Mouse (Mus musculus) midbrain, embryonic 11.5 days (tissue): ENCODE results near the gene 2310034G01Rik. TPM values are rescaled to one million over a fixed set of nuclear protein-coding genes. Genes with fewer than 3 reads are reported as not detected.
A peak's percentile ranks its signal among the peaks of the same experiment; 100 is the strongest.

Experiments used
- ATAC-seq: fragments of 200-750 bp; cut with Nextera tagmentation; 2 replicates; pipeline ENCODE4 v1.8.0; 2017; ENCODE audit warnings: moderate TSS enrichment, moderate library complexity; ENCODE audit not compliant: low FRiP score
- DNase-seq: peaks from one replicate; pipeline ENCODE4 v3.0.0; 2015; ENCODE audit warnings: low spot score; ENCODE audit errors: missing footprints
- H3K27ac ChIP-seq: fragments of 300-500 bp; sonication (generic); 2 replicates; pipeline ENCODE4 v1.5.1; 2014; ENCODE audit warnings: low read depth, low read length
- H3K27me3 ChIP-seq: fragments of 300-500 bp; sonication (generic); 2 replicates; pipeline ENCODE4 v1.6.1; 2014; ENCODE audit warnings: mild to moderate bottlenecking, low read length, moderate library complexity, mixed read lengths; ENCODE audit not compliant: control insufficient read depth, insufficient read depth
- H3K36me3 ChIP-seq: fragments of 300-500 bp; sonication (generic); 2 replicates; pipeline ENCODE4 v1.6.1; 2014; ENCODE audit warnings: mild to moderate bottlenecking, low read length, moderate library complexity, mixed read lengths; ENCODE audit not compliant: control insufficient read depth, insufficient read depth
- H3K4me1 ChIP-seq: fragments of 300-500 bp; sonication (generic); 2 replicates; pipeline ENCODE4 v1.6.1; 2014; ENCODE audit warnings: low read length; ENCODE audit not compliant: control insufficient read depth, insufficient read depth
- H3K4me2 ChIP-seq: fragments of 300-500 bp; sonication (generic); 2 replicates; pipeline ENCODE4 v1.6.1; 2014; ENCODE audit warnings: mild to moderate bottlenecking, moderate library complexity
- H3K4me3 ChIP-seq: fragments of 300-500 bp; sonication (generic); 2 replicates; pipeline ENCODE4 v1.5.1; 2014; ENCODE audit warnings: low read depth, low read length
- H3K9ac ChIP-seq: fragments of 300-500 bp; sonication (generic); 2 replicates; pipeline ENCODE4 v1.6.1; 2014; ENCODE audit warnings: low read length
- H3K9me3 ChIP-seq: fragments of 300-500 bp; sonication (generic); 2 replicates; pipeline ENCODE4 v1.6.1; 2016; ENCODE audit warnings: low read length; ENCODE audit not compliant: control insufficient read depth
- WGBS: fragments of 180-500 bp; shearing (Covaris S2); extraction: QIAGEN DNeasy Blood & Tissue Kit; methylation state at CpG from one replicate; pipeline ENCODE4 v1.1.7; 2014; 5-methylcytosine and 5-hydroxymethylcytosine counted together
- polyA plus RNA-seq: library from polyadenylated mRNA; unstranded; fragments of >200 nt; fragmentation: Nextera tagmentation; extraction: Ambion mirVana; gene quantifications from 2 replicates; pipeline ENCODE4 v1.2.1, GENCODE M21; 2014

The 2310034G01Rik gene
- polyA plus RNA-seq, 1 experiment from 2014 or later: 1.6 TPM

GRCm38 (mm10) chr19:46331936-46332335 lies 18.2 kb downstream of the 2310034G01Rik start:
- Histone ChIP-seq H3K9ac (no peak overlapping the region), H3K27ac (no peak overlapping the region), H3K4me1 (peaks cover 23% of the 10 kb centered on the region), H3K4me3 (no peak overlapping the region), H3K27me3 (no peaks in the 10 kb centered on the region), H3K36me3 (no peaks in the 10 kb centered on the region), H3K9me3 (no peaks in the 10 kb centered on the region), H3K4me2 (no peak overlapping the region)
- ATAC-seq: no peak
- peak; percentile 68 for DNase-seq
- WGBS: 88% methylated on average over 3 of the region's 3 CpGs

DNA sequence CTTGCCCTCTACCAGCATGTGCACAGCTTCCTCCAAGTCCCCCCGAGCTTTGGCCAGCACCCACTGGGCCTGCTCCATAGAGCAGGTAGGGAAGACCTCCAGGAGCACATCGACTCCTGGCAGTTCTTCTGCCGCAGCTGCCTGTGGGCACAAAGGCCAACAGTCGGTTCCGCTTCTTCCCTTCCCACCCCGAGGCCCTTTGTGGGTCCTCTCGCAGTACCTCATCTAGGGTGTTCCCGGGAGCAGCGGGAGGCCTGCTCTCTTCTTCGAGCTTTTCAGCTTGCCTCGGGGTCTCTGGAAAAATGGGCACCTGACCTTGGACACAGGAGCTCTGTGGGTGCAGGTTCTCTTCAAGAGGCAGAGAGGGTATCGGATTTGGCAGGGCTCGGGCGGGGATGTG lies 18.8 kb downstream of the 2310034G01Rik start:
- H3K9me3 ChIP-seq: no peaks in the 10 kb centered on the region
- no peak overlapping the region for H3K4me3 ChIP-seq
- peaks cover 26% of the 10 kb centered on the region for H3K4me1 ChIP-seq
- H3K27ac ChIP-seq: no peak overlapping the region
- 93% methylated on average over 14 of the region's 14 CpGs for WGBS
- H3K4me2 ChIP-seq: no peak overlapping the region
- H3K36me3 ChIP-seq: no peaks in the 10 kb centered on the region
- H3K27me3 ChIP-seq: 0 out of 2 replicates have a peak, but pooled peaks cover 3% of the 10 kb centered on the region
- H3K9ac ChIP-seq: no peak overlapping the region
- DNase-seq (peak; percentile 80), ATAC-seq (no peak)

- Histone ChIP-seq H3K27ac (no peak overlapping the region), H3K36me3 (no peaks in the 10 kb centered on the region), H3K27me3 (peaks cover 5% of the 10 kb centered on the region; the same call in 1 of the 2 replicates), H3K9me3 (no peaks in the 10 kb centered on the region), H3K9ac (no peak overlapping the region), H3K4me2 (no peak overlapping the region), H3K4me3 (no peak overlapping the region), H3K4me1 (peaks cover 32% of the 10 kb centered on the region)
- DNase-seq (no peak), ATAC-seq (no peak)
- WGBS: 91% methylated on average over 12 of the region's 12 CpGs
Observed at GRCm38 (mm10) chr19:46330696-46331095, 19.4 kb downstream of the 2310034G01Rik start.

- Histone ChIP-seq H3K9ac (no peak overlapping the region), H3K27ac (no peak overlapping the region), H3K4me3 (peak overlapping the region; percentile 4; the same call in 1 of the 2 replicates), H3K4me2 (peak overlapping the region; percentile 19; the same call in 1 of the 2 replicates), H3K9me3 (no peaks in the 10 kb centered on the region), H3K4me1 (peaks cover 33% of the 10 kb centered on the region), H3K36me3 (no peaks in the 10 kb centered on the region), H3K27me3 (peaks cover 12% of the 10 kb centered on the region)
- 6% methylated on average over 16 of the region's 16 CpGs for WGBS
- ATAC-seq (peak; percentile 38), DNase-seq (peak; percentile 96)
Observed at GRCm38 (mm10) chr19:46329951-46330350, 20.2 kb downstream of the 2310034G01Rik start.

DNA sequence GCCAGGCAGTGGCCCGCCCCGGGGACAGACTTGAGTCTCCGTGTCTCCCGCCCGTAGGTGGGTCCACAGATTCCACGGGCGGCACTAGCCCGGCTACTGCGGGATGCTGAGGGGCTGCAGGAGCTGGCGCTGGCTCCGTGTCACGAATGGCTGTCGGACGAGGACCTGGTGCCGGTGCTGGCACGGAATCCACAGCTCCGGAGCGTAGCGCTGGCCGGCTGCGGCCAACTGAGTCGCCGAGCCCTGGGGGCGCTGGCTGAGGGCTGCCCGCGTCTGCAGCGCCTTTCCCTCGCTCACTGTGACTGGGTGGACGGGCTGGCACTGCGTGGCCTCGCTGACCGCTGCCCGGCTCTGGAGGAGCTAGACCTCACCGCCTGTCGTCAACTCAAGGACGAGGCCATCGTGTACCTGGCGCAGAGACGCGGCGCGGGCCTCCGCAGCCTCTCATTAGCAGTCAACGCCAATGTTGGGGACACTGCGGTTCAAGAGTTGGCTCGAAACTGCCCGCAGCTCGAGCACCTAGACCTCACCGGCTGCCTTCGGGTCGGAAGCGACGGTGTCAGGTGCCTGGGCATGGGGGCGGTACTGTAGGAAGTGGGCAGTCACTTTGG lies 21.0 kb downstream of the 2310034G01Rik start:
- H3K4me1 ChIP-seq: peaks cover 33% of the 10 kb centered on the region
- peak overlapping the region; percentile 89 for H3K27ac ChIP-seq
- no peak for ATAC-seq
- DNase-seq: peak; percentile 89
- peak overlapping the region; percentile 100 for H3K4me2 ChIP-seq
- H3K36me3 ChIP-seq: no peaks in the 10 kb centered on the region
- H3K27me3 ChIP-seq: peaks cover 15% of the 10 kb centered on the region
- H3K9me3 ChIP-seq: no peaks in the 10 kb centered on the region
- 1% methylated on average over 54 of the region's 54 CpGs for WGBS
- peak overlapping the region; percentile 65 for H3K4me3 ChIP-seq
- H3K9ac ChIP-seq: peak overlapping the region; percentile 80

- peak; percentile 99 for DNase-seq
- WGBS: under 1% methylated on average over 80 of the region's 81 CpGs
- Histone ChIP-seq H3K4me2 (peak within 1 kb of the TSS; percentile 100), H3K36me3 (no peaks in the 10 kb centered on the region), H3K27me3 (peaks cover 15% of the 10 kb centered on the region), H3K4me1 (peaks cover 33% of the 10 kb centered on the region), H3K9me3 (no peaks in the 10 kb centered on the region), H3K27ac (peak within 1 kb of the TSS; percentile 89), H3K9ac (peak within 1 kb of the TSS; percentile 80), H3K4me3 (peak within 1 kb of the TSS; percentile 65)
- peak; percentile 86 for ATAC-seq
Observed at GRCm38 (mm10) chr19:46328081-46329030, 21.7 kb downstream of the 2310034G01Rik start, which contains the start of gene Fbxl15. Fbxl15 (plus strand) TSS chr19:46328184.

DNA sequence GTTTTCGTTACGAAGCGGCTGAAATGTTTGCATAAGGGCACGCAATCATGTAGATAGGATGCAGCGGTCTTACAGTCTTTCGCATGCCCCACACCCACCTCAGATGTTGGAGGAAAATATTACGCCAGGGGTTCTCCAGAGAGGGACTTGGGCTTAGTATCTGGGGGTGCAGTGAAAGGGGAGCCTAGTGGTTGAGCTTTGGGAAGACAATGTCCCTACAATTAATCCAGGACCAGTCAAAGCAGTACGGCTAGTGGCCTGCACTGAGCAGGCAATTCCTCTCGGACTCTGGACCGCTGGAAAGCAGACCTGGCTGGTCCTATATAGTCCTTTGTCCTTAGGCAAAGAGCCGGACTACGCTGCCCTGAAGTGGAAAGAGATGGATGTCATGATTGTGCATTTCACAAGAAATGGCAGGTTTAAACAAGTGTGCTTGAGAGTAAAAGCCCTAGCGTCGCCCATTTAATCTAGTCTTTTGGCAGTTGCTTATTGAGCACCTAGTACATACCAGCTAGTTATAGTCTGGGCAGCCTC lies 22.5 kb downstream of the 2310034G01Rik start:
- 28% methylated on average over 14 of the region's 14 CpGs for WGBS
- Histone ChIP-seq H3K4me1 (peaks cover 31% of the 10 kb centered on the region), H3K27me3 (peaks cover 15% of the 10 kb centered on the region)

DNA sequence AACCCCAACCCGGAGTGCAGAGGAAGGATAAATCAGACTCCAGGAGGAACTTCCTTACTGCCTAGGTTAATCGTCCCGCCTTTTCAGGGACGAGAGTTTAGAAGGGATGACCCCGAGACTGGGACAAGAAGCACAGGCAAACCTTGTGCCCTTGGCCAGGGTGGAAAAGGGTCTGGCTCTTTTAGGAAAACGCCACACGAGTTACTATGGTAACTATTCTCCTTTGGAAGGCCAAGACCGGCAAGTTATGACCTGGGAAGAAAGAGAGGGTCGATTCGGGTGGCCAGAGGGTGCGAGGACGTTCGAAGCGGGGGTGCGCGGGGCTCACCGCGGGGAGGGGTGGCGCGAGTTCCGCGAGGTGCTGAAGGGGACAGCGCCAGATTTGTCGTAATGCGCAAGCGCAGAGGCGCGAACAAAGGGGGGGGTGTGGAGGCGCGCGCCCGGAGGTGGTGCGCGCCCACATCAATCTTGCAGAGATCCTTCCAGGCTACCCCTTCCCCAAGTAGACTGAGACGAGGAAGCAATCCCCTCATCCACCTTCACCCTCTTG lies 23.3 kb downstream of the 2310034G01Rik start, which contains the start of gene Psd:
TSS of gene Psd (minus strand) at position 401 of the 550 bp plus-strand sequence.
- H3K4me1 ChIP-seq: peaks cover 36% of the 10 kb centered on the region
- peaks cover 15% of the 10 kb centered on the region for H3K27me3 ChIP-seq
- H3K27ac ChIP-seq: peak within 1 kb of the TSS; percentile 89
- H3K36me3 ChIP-seq: no peaks in the 10 kb centered on the region
- ATAC-seq (no peak), DNase-seq (peak; percentile 96)
- H3K4me3 ChIP-seq: peak within 1 kb of the TSS; percentile 65
- peak within 1 kb of the TSS; percentile 100 for H3K4me2 ChIP-seq
- peak within 1 kb of the TSS; percentile 80 for H3K9ac ChIP-seq
- under 1% methylated on average over 35 of the region's 35 CpGs for WGBS
- no peaks in the 10 kb centered on the region for H3K9me3 ChIP-seq

More for the DNA sequence above, 22.5 kb downstream of the 2310034G01Rik start:
- peak overlapping the region; percentile 65 for H3K4me3 ChIP-seq
- H3K9ac ChIP-seq: 0 out of 2 replicates have a peak overlapping the region, but pooled peaks have one; percentile 10
- H3K4me2 ChIP-seq: peak overlapping the region; percentile 100
- no peak for DNase-seq
- no peak for ATAC-seq
- peak overlapping the region; percentile 89 for H3K27ac ChIP-seq
- H3K36me3 ChIP-seq: no peaks in the 10 kb centered on the region
- H3K9me3 ChIP-seq: no peaks in the 10 kb centered on the region
